ENCODE assay signal across 19 mouse cellular contexts in genomic region chr17:47678702-47679101, GRCm38 (mm10). TPM values are rescaled to one million over a fixed set of nuclear protein-coding genes. Genes with fewer than 3 reads are reported as not detected.
"Had no signal": no experiment of that assay in that cellular context is flagged by ENCODE, and none has a peak within 500 bp of the region (broad histone marks: within the 10 kb centered on the region; RNA-seq: fewer than 3 reads in every experiment).

No protein-coding gene starts in this region.

- H3K27me3 ChIP-seq: limb, embryonic 12.5 days; limb, embryonic 15.5 days; megakaryocyte, embryonic 14.5 days; midbrain, embryonic 13.5 days; neural tube, embryonic 13.5 days had no signal

- DNase-seq: kidney, adult 8-10 months; kidney, postnatal 36 days; left cerebral cortex, postnatal 4 days; liver, postnatal 0 days; lung, postnatal 36 days; retina, postnatal 1 day; right cerebral cortex, postnatal 25 days; spleen, adult 18-20 months; thymus, postnatal 25 days had no signal

- H3K4me1 ChIP-seq: limb, embryonic 15.5 days had no signal

- H3K9me3 ChIP-seq: limb, embryonic 12.5 days; limb, embryonic 15.5 days; megakaryocyte, embryonic 14.5 days; midbrain, embryonic 10.5 days; midbrain, embryonic 13.5 days; neural tube, embryonic 13.5 days had no signal

- ATAC-seq: midbrain, embryonic 13.5 days; midbrain, embryonic 16.5 days had no signal

- H3K27ac ChIP-seq: limb, embryonic 12.5 days; limb, embryonic 15.5 days; liver, embryonic 14.5 days; midbrain, embryonic 10.5 days; midbrain, embryonic 13.5 days; neural tube, embryonic 13.5 days had no signal

- H3K9ac ChIP-seq: limb, embryonic 12.5 days; limb, embryonic 15.5 days; liver, embryonic 14.5 days; liver, postnatal 0 days; midbrain, embryonic 13.5 days; neural tube, embryonic 13.5 days had no signal

- H3K4me3 ChIP-seq: limb, embryonic 12.5 days; limb, embryonic 15.5 days; megakaryocyte, embryonic 14.5 days; midbrain, embryonic 10.5 days; midbrain, embryonic 13.5 days; myocyte; neural tube, embryonic 13.5 days had no signal

- H3K4me2 ChIP-seq: limb, embryonic 12.5 days; limb, embryonic 15.5 days; liver, embryonic 11.5 days; midbrain, embryonic 13.5 days; neural tube, embryonic 13.5 days had no signal

RNA-seq across cellular contexts. Expression of gene Prickle4, which starts 15.8 kb away (rescaled TPM):
- polyA plus RNA-seq: limb, embryonic 12.5 days had no signal

RNA-seq across cellular contexts. Expression of gene Pgc, which starts 47.9 kb away (rescaled TPM):
- polyA plus RNA-seq: limb, embryonic 12.5 days; liver, embryonic 11.5 days; liver, embryonic 14.5 days; midbrain, embryonic 13.5 days; myocyte; neural tube, embryonic 13.5 days had no signal
